9 mouse cellular contexts compared by ENCODE assay signal in the genomic region with DNA sequence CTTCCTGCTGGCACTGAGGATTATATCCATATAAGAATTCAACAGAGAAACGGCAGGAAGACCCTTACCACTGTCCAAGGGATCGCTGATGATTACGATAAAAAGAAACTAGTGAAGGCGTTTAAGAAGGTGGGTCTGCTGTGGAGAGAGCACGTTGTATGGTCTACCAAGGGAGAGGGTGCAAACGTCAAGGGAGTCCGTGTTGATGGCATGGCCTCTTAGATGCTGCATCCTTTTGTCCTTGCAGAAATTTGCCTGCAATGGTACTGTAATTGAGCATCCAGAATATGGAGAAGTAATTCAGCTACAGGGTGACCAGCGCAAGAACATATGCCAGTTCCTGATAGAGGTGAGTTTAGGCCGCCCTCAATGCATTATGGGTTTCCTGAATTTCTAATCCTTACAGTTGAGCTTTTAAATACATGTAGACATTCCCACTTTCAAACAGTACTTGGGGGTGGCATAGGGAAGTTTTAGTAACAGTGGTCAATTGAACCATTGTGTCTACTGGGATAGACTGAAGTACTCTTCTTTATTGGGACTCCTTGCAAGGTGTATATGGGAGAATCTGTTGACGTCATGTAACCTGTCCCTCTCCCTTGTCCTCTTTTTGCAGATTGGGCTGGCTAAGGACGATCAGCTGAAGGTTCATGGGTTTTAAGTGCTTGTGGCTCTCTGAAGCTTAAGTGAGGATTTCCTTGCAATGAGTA. TPM values are rescaled to one million over a fixed set of nuclear protein-coding genes. Genes with fewer than 3 reads are reported as not detected.
DNase-seq lines count a peak whose midpoint lies in the region; ATAC-seq and TF ChIP-seq lines count a peak whose summit lies in the region.
"Not testable (repeated sequence)": the region's sequence is repeated elsewhere in the genome, so short reads cannot be mapped to it uniquely, and the experiment has no call there.
"Had no signal": no experiment of that assay in that cellular context is flagged by ENCODE, and none has a peak within 500 bp of the region (broad histone marks: within the 10 kb centered on the region; RNA-seq: fewer than 3 reads in every experiment).

No protein-coding gene starts in this region.

- not testable (repeated sequence) for ATAC-seq in forebrain, embryonic 11.5 days (replicated peaks; ENCODE audit: low FRiP score); heart, embryonic 15.5 days (replicated peaks; ENCODE audit: insufficient number of reproducible peaks, insufficient read depth, low FRiP score, low read depth); intestine, postnatal 0 days; liver, embryonic 11.5 days (replicated peaks; ENCODE audit: low FRiP score)
- ATAC-seq in midbrain, embryonic 11.5 days (ENCODE audit: low FRiP score) = peak; percentile 5; the same call in 1 of the 2 replicates

- H3K4me3 ChIP-seq in bone marrow macrophage, adult 2 months (ENCODE audit: insufficient read depth, low read length) = peak overlapping the region; percentile 55
- H3K4me3 ChIP-seq in forebrain, embryonic 11.5 days (ENCODE audit: low read depth, low read length) = peak overlapping the region; percentile 86
- peak overlapping the region; percentile 89 for H3K4me3 ChIP-seq in heart, embryonic 15.5 days
- peak overlapping the region; percentile 68 for H3K4me3 ChIP-seq in intestine, postnatal 0 days (ENCODE audit: low read depth, low read length)
- peak overlapping the region; percentile 69 for H3K4me3 ChIP-seq in liver, embryonic 11.5 days (ENCODE audit: low read depth, low read length)
- peak overlapping the region; percentile 90 for H3K4me3 ChIP-seq in midbrain, embryonic 11.5 days (ENCODE audit: low read depth, low read length)
- H3K4me3 ChIP-seq in small intestine, adult 2 months (ENCODE audit: low read depth, low read length) = peak overlapping the region; percentile 82

- H3K27ac ChIP-seq in bone marrow macrophage, adult 2 months (ENCODE audit: insufficient read depth, low read depth, low read length) = peak overlapping the region; percentile 45
- not testable (repeated sequence) for H3K27ac ChIP-seq in forebrain, embryonic 11.5 days (ENCODE audit: low read depth, low read length)
- peak overlapping the region; percentile 100 for H3K27ac ChIP-seq in heart, embryonic 15.5 days
- peak overlapping the region; percentile 100; the same call in 1 of the 2 replicates for H3K27ac ChIP-seq in intestine, postnatal 0 days (ENCODE audit: low read depth, low read length)
- peak overlapping the region; percentile 94 for H3K27ac ChIP-seq in liver, embryonic 11.5 days (ENCODE audit: low read depth, low read length)
- H3K27ac ChIP-seq in midbrain, embryonic 11.5 days (ENCODE audit: low read depth, low read length) = peak overlapping the region; percentile 92; the same call in 1 of the 2 replicates
- H3K27ac ChIP-seq in small intestine, adult 2 months (ENCODE audit: insufficient read depth, low read depth, low read length) = peak overlapping the region; percentile 48

- H3K9me3 ChIP-seq in forebrain, embryonic 11.5 days (ENCODE audit: control insufficient read depth, low read length); heart, embryonic 15.5 days (replicated peaks); intestine, postnatal 0 days (ENCODE audit: control insufficient read depth); liver, embryonic 11.5 days (ENCODE audit: control insufficient read depth, low read length); midbrain, embryonic 11.5 days (ENCODE audit: control insufficient read depth, low read length): not testable (repeated sequence)

- not testable (repeated sequence) for TF ChIP-seq POLR2A in bone marrow macrophage, adult 2 months (IDR thresholded peaks at IDR 0.05; ENCODE audit: borderline replicate concordance, low read depth, low read length); small intestine, adult 2 months (IDR thresholded peaks at IDR 0.05; ENCODE audit: low read depth, low read length)

- peak overlapping the region; percentile 72 for H3K4me2 ChIP-seq in forebrain, embryonic 11.5 days (ENCODE audit: low read depth, low read length, severe bottlenecking)
- H3K4me2 ChIP-seq in heart, embryonic 15.5 days = peak overlapping the region; percentile 82
- peak overlapping the region; percentile 79 for H3K4me2 ChIP-seq in intestine, postnatal 0 days (replicated peaks; ENCODE audit: low read depth)
- peak overlapping the region; percentile 89 for H3K4me2 ChIP-seq in liver, embryonic 11.5 days
- peak overlapping the region; percentile 82 for H3K4me2 ChIP-seq in midbrain, embryonic 11.5 days

- TF ChIP-seq CTCF in bone marrow macrophage, adult 2 months (IDR thresholded peaks at IDR 0.05; ENCODE audit: low read depth, low read length); intestine, postnatal 0 days (IDR thresholded peaks at IDR 0.05; ENCODE audit: low read depth); small intestine, adult 2 months (IDR thresholded peaks at IDR 0.05; ENCODE audit: extremely low read depth, insufficient read length, insufficient replicate concordance, low read depth, low read length): not testable (repeated sequence)

- not testable (repeated sequence) for H3K4me1 ChIP-seq in bone marrow macrophage, adult 2 months (ENCODE audit: control insufficient read depth, insufficient read depth, low read length); forebrain, embryonic 11.5 days (replicated peaks; ENCODE audit: control insufficient read depth, insufficient read depth, low read length); intestine, postnatal 0 days (replicated peaks; ENCODE audit: control insufficient read depth, insufficient read depth, low read length); liver, embryonic 11.5 days (replicated peaks; ENCODE audit: control insufficient read depth, insufficient read depth, low read length); midbrain, embryonic 11.5 days (ENCODE audit: control insufficient read depth, insufficient read depth, low read length); small intestine, adult 2 months (ENCODE audit: control insufficient read depth, insufficient read depth, insufficient read length, low read length)
- peaks cover 15% of the 10 kb centered on the region for H3K4me1 ChIP-seq in heart, embryonic 15.5 days (replicated peaks)

- H3K36me3 ChIP-seq in forebrain, embryonic 11.5 days (ENCODE audit: control insufficient read depth, insufficient read depth, low read length) = not testable (repeated sequence)
- peaks cover 19% of the 10 kb centered on the region for H3K36me3 ChIP-seq in heart, embryonic 15.5 days
- peaks cover 19% of the 10 kb centered on the region for H3K36me3 ChIP-seq in intestine, postnatal 0 days (ENCODE audit: control insufficient read depth, insufficient read depth)
- H3K36me3 ChIP-seq in liver, embryonic 11.5 days (ENCODE audit: control insufficient read depth, insufficient read depth, low read length) = peaks cover 16% of the 10 kb centered on the region
- H3K36me3 ChIP-seq in midbrain, embryonic 11.5 days (ENCODE audit: control insufficient read depth, insufficient read depth, low read length) = peaks cover 11% of the 10 kb centered on the region
- peaks cover 20% of the 10 kb centered on the region for H3K36me3 ChIP-seq in small intestine, adult 2 months (ENCODE audit: control insufficient read depth, insufficient read depth, low read length)

- peak; percentile 25 for DNase-seq in 3T3-L1 (ENCODE audit: low read depth, low spot score)
- DNase-seq in forebrain, embryonic 11.5 days (ENCODE audit: low spot score); liver, embryonic 11.5 days (ENCODE audit: low spot score); midbrain, embryonic 11.5 days (ENCODE audit: low spot score, missing footprints): not testable (repeated sequence)

- 20% methylated on average over 11 of the region's 11 CpGs for WGBS in forebrain, embryonic 11.5 days
- WGBS in heart, embryonic 15.5 days = 13% methylated on average over 11 of the region's 11 CpGs
- 11% methylated on average over 11 of the region's 11 CpGs for WGBS in intestine, postnatal 0 days
- 12% methylated on average over 11 of the region's 11 CpGs for WGBS in liver, embryonic 11.5 days
- whole genome bisulfite sequencing in midbrain, embryonic 11.5 days = 17% methylated on average over 11 of the region's 11 CpGs
- 3% methylated on average over 11 of the region's 11 CpGs for WGBS in small intestine, adult 2 months

- H3K9ac ChIP-seq in forebrain, embryonic 11.5 days (ENCODE audit: low read length) = peak overlapping the region; percentile 96
- H3K9ac ChIP-seq in heart, embryonic 15.5 days = peak overlapping the region; percentile 54
- H3K9ac ChIP-seq in intestine, postnatal 0 days (ENCODE audit: low read depth, low read length) = peak overlapping the region; percentile 92
- H3K9ac ChIP-seq in liver, embryonic 11.5 days (ENCODE audit: low read depth, low read length) = peak overlapping the region; percentile 93
- H3K9ac ChIP-seq in midbrain, embryonic 11.5 days (ENCODE audit: low read length) = peak overlapping the region; percentile 96

- H3K27me3 ChIP-seq in forebrain, embryonic 11.5 days (ENCODE audit: control insufficient read depth, insufficient read depth, low read length); heart, embryonic 15.5 days; intestine, postnatal 0 days (replicated peaks; ENCODE audit: control insufficient read depth, insufficient read depth, low read length); liver, embryonic 11.5 days (replicated peaks; ENCODE audit: control insufficient read depth, insufficient read depth, low read length); midbrain, embryonic 11.5 days (ENCODE audit: control insufficient read depth, insufficient read depth, low read length); small intestine, adult 2 months (ENCODE audit: control insufficient read depth, insufficient read depth, low read length): not testable (repeated sequence)

RNA-seq across cellular contexts. Expression of a gene that starts 1.2 kb away (rescaled TPM):
- 922 and 1,042 TPM in 2 replicates for polyA plus RNA-seq in bone marrow macrophage, adult 2 months (2012; ENCODE audit: insufficient read depth, insufficient read length, missing spikeins)
- 1,675 and 1,791 TPM in 2 replicates for polyA plus RNA-seq in forebrain, embryonic 11.5 days (2014; fragmentation: Nextera tagmentation; extraction: Ambion mirVana)
- polyA plus RNA-seq in heart, embryonic 15.5 days (2015; fragmentation: Nextera tagmentation; extraction: Ambion mirVana) = 1,413 and 1,738 TPM in 2 replicates
- 1,650 and 1,730 TPM in 2 replicates for polyA plus RNA-seq in intestine, postnatal 0 days (2015; fragmentation: Nextera tagmentation; extraction: Ambion mirVana)
- 2,121 and 2,222 TPM in 2 replicates for polyA plus RNA-seq in liver, embryonic 11.5 days (2014; fragmentation: Nextera tagmentation; extraction: Ambion mirVana)
- polyA plus RNA-seq in midbrain, embryonic 11.5 days (2014; fragmentation: Nextera tagmentation; extraction: Ambion mirVana) = 1,701 and 1,853 TPM in 2 replicates
- 49.3 and 102 TPM in 2 replicates for polyA plus RNA-seq in small intestine, adult 2 months (2012; rRNA removed)

RNA-seq across cellular contexts. Expression of a gene that starts 13.4 kb away (rescaled TPM):
- not detected in 2 replicates for polyA plus RNA-seq in bone marrow macrophage, adult 2 months (2012; ENCODE audit: insufficient read depth, insufficient read length, missing spikeins)
- 0.69 and 0.79 TPM in 2 replicates for polyA plus RNA-seq in forebrain, embryonic 11.5 days (2014; fragmentation: Nextera tagmentation; extraction: Ambion mirVana)
- not detected in 2 replicates for polyA plus RNA-seq in heart, embryonic 15.5 days (2015; fragmentation: Nextera tagmentation; extraction: Ambion mirVana)
- 1.1 and 5.0 TPM in 2 replicates for polyA plus RNA-seq in intestine, postnatal 0 days (2015; fragmentation: Nextera tagmentation; extraction: Ambion mirVana)
- not detected in 2 replicates for polyA plus RNA-seq in liver, embryonic 11.5 days (2014; fragmentation: Nextera tagmentation; extraction: Ambion mirVana)
- polyA plus RNA-seq in midbrain, embryonic 11.5 days (2014; fragmentation: Nextera tagmentation; extraction: Ambion mirVana) = 0.68 and 0.79 TPM in 2 replicates
- 0.38 and 336 TPM in 2 replicates for polyA plus RNA-seq in small intestine, adult 2 months (2012; rRNA removed)
- polyA plus RNA-seq: urinary bladder, adult 2 months had no signal

RNA-seq across cellular contexts. Expression of a gene that starts 35.1 kb away (rescaled TPM):
- 0.68 and 1.2 TPM in 2 replicates for polyA plus RNA-seq in bone marrow macrophage, adult 2 months (2012; ENCODE audit: insufficient read depth, insufficient read length, missing spikeins)
- polyA plus RNA-seq in forebrain, embryonic 11.5 days (2014; fragmentation: Nextera tagmentation; extraction: Ambion mirVana) = 39.0 and 46.1 TPM in 2 replicates
- polyA plus RNA-seq in heart, embryonic 15.5 days (2015; fragmentation: Nextera tagmentation; extraction: Ambion mirVana) = 5.3 and 7.7 TPM in 2 replicates
- polyA plus RNA-seq in intestine, postnatal 0 days (2015; fragmentation: Nextera tagmentation; extraction: Ambion mirVana) = 10.0 and 10.4 TPM in 2 replicates
- polyA plus RNA-seq in liver, embryonic 11.5 days (2014; fragmentation: Nextera tagmentation; extraction: Ambion mirVana) = 0.82 and 1.5 TPM in 2 replicates
- 16.4 TPM in 2 replicates for polyA plus RNA-seq in midbrain, embryonic 11.5 days (2014; fragmentation: Nextera tagmentation; extraction: Ambion mirVana)
- 2.7 and 4.6 TPM in 2 replicates for polyA plus RNA-seq in small intestine, adult 2 months (2012; rRNA removed)

RNA-seq across cellular contexts. Expression of a gene that starts 51.2 kb away (rescaled TPM):
- not detected in 2 replicates for polyA plus RNA-seq in bone marrow macrophage, adult 2 months (2012; ENCODE audit: insufficient read depth, insufficient read length, missing spikeins)
- not detected in 2 replicates for polyA plus RNA-seq in forebrain, embryonic 11.5 days (2014; fragmentation: Nextera tagmentation; extraction: Ambion mirVana)
- not detected in 2 replicates for polyA plus RNA-seq in heart, embryonic 15.5 days (2015; fragmentation: Nextera tagmentation; extraction: Ambion mirVana)
- 0.12 and 0.18 TPM in 2 replicates for polyA plus RNA-seq in intestine, postnatal 0 days (2015; fragmentation: Nextera tagmentation; extraction: Ambion mirVana)
- not detected in 2 replicates for polyA plus RNA-seq in liver, embryonic 11.5 days (2014; fragmentation: Nextera tagmentation; extraction: Ambion mirVana)
- polyA plus RNA-seq in midbrain, embryonic 11.5 days (2014; fragmentation: Nextera tagmentation; extraction: Ambion mirVana) = not detected in 2 replicates
- 0.09 TPM in 1 of 2 replicates, not detected in the other for polyA plus RNA-seq in small intestine, adult 2 months (2012; rRNA removed)
- polyA plus RNA-seq: urinary bladder, adult 2 months had no signal
